Comparison of ENCODE assay signal across 9 mouse cellular contexts in genomic region chr11:98027785-98028184, GRCm38 (mm10). TPM values are rescaled to one million over a fixed set of nuclear protein-coding genes. Genes with fewer than 3 reads are reported as not detected.
DNase-seq lines count a peak whose midpoint lies in the region; ATAC-seq and TF ChIP-seq lines count a peak whose summit lies in the region.
"Had no signal": no experiment of that assay in that cellular context is flagged by ENCODE, and none has a peak within 500 bp of the region (broad histone marks: within the 10 kb centered on the region; RNA-seq: fewer than 3 reads in every experiment).

No protein-coding gene starts in this region.

- no peak for TF ChIP-seq CTCF in liver, adult 2 months (IDR thresholded peaks at IDR 0.05; ENCODE audit: low read depth, low read length)
- no peak for TF ChIP-seq CTCF in intestine, postnatal 0 days (IDR thresholded peaks at IDR 0.05; ENCODE audit: low read depth)

- H3K36me3 ChIP-seq in liver, adult 2 months (ENCODE audit: control insufficient read depth, insufficient read depth, low read length) = peaks cover 25% of the 10 kb centered on the region
- peaks cover 35% of the 10 kb centered on the region for H3K36me3 ChIP-seq in embryonic facial prominence, embryonic 15.5 days
- peaks cover 27% of the 10 kb centered on the region for H3K36me3 ChIP-seq in intestine, postnatal 0 days (ENCODE audit: control insufficient read depth, insufficient read depth)
- peaks cover 26% of the 10 kb centered on the region for H3K36me3 ChIP-seq in neural tube, embryonic 14.5 days (ENCODE audit: control insufficient read depth, insufficient read depth, low read length)

- H3K4me2 ChIP-seq in embryonic facial prominence, embryonic 15.5 days (replicated peaks) = peak overlapping the region; percentile 68
- peak overlapping the region; percentile 79 for H3K4me2 ChIP-seq in intestine, postnatal 0 days (replicated peaks; ENCODE audit: low read depth)
- H3K4me2 ChIP-seq in neural tube, embryonic 14.5 days (ENCODE audit: low read depth, low read length) = peak overlapping the region; percentile 98

- H3K9ac ChIP-seq in liver, adult 2 months (ENCODE audit: low read depth, low read length) = peak overlapping the region; percentile 94
- H3K9ac ChIP-seq in embryonic facial prominence, embryonic 15.5 days = peak overlapping the region; percentile 100
- H3K9ac ChIP-seq in intestine, postnatal 0 days (ENCODE audit: low read depth, low read length) = peak overlapping the region; percentile 98; the same call in 1 of the 2 replicates
- peak overlapping the region; percentile 99 for H3K9ac ChIP-seq in neural tube, embryonic 14.5 days (replicated peaks; ENCODE audit: low read depth, low read length)

- WGBS in liver, adult 2 months = 12% methylated on average over 7 of the region's 7 CpGs
- WGBS in embryonic facial prominence, embryonic 15.5 days = 17% methylated on average over 7 of the region's 7 CpGs
- 14% methylated on average over 7 of the region's 7 CpGs for WGBS in intestine, postnatal 0 days
- WGBS in neural tube, embryonic 14.5 days = 21% methylated on average over 7 of the region's 7 CpGs

- H3K27me3 ChIP-seq in liver, adult 2 months (ENCODE audit: control insufficient read depth, insufficient read depth, low read length) = no peaks in the 10 kb centered on the region
- H3K27me3 ChIP-seq in embryonic facial prominence, embryonic 15.5 days = no peaks in the 10 kb centered on the region
- no peaks in the 10 kb centered on the region for H3K27me3 ChIP-seq in intestine, postnatal 0 days (replicated peaks; ENCODE audit: control insufficient read depth, insufficient read depth, low read length)
- H3K27me3 ChIP-seq in neural tube, embryonic 14.5 days (ENCODE audit: control insufficient read depth, insufficient read depth, low read length) = no peaks in the 10 kb centered on the region

- peak overlapping the region; percentile 99 for H3K4me3 ChIP-seq in liver, adult 2 months (ENCODE audit: insufficient read depth, low read depth, low read length)
- H3K4me3 ChIP-seq in embryonic facial prominence, embryonic 15.5 days (replicated peaks) = peak overlapping the region; percentile 98
- peak overlapping the region; percentile 95 for H3K4me3 ChIP-seq in intestine, postnatal 0 days (ENCODE audit: low read depth, low read length)
- peak overlapping the region; percentile 99 for H3K4me3 ChIP-seq in neural tube, embryonic 14.5 days (ENCODE audit: low read depth, low read length)

- no peak for TF ChIP-seq POLR2A in liver, adult 2 months (IDR thresholded peaks at IDR 0.05; ENCODE audit: extremely low read depth, insufficient read depth, low read length)

- DNase-seq in liver, adult 2 months (ENCODE audit: extremely low read depth, low read depth, low spot score) = no peak
- DNase-seq in liver = no peak
- DNase-seq in ovary, postnatal 14 days (ENCODE audit: low spot score) = no peak
- DNase-seq in urinary bladder, postnatal 14 days (ENCODE audit: low spot score) = no peak
- no peak for DNase-seq in spleen, postnatal 36 days (ENCODE audit: low spot score in 2 of 2)
- DNase-seq: right cerebral cortex, postnatal 25 days had no signal

- H3K9me3 ChIP-seq in embryonic facial prominence, embryonic 15.5 days (replicated peaks) = no peaks in the 10 kb centered on the region
- H3K9me3 ChIP-seq in intestine, postnatal 0 days (ENCODE audit: control insufficient read depth) = no peaks in the 10 kb centered on the region
- H3K9me3 ChIP-seq in neural tube, embryonic 14.5 days (ENCODE audit: control insufficient read depth, low read length) = no peaks in the 10 kb centered on the region

- H3K4me1 ChIP-seq in liver, adult 2 months (ENCODE audit: control insufficient read depth, insufficient read depth, low read length) = peaks cover 3% of the 10 kb centered on the region
- peaks cover 25% of the 10 kb centered on the region for H3K4me1 ChIP-seq in embryonic facial prominence, embryonic 15.5 days
- 0 out of 2 replicates have a peak, but pooled peaks cover 6% of the 10 kb centered on the region for H3K4me1 ChIP-seq in intestine, postnatal 0 days (replicated peaks; ENCODE audit: control insufficient read depth, insufficient read depth, low read length)
- H3K4me1 ChIP-seq in neural tube, embryonic 14.5 days (ENCODE audit: control insufficient read depth, insufficient read depth, low read length) = peaks cover 22% of the 10 kb centered on the region

- ATAC-seq in embryonic facial prominence, embryonic 15.5 days (ENCODE audit: insufficient number of reproducible peaks, low FRiP score, low TSS enrichment, low read depth) = no peak
- no peak for ATAC-seq in intestine, postnatal 0 days
- no peak for ATAC-seq in neural tube, embryonic 14.5 days (ENCODE audit: low read depth)

- H3K27ac ChIP-seq in liver, adult 2 months (replicated peaks; ENCODE audit: insufficient read depth, low read depth, low read length) = no peak overlapping the region
- no peak overlapping the region for H3K27ac ChIP-seq in embryonic facial prominence, embryonic 15.5 days (replicated peaks)
- no peak overlapping the region for H3K27ac ChIP-seq in intestine, postnatal 0 days (ENCODE audit: low read depth, low read length)
- no peak overlapping the region for H3K27ac ChIP-seq in neural tube, embryonic 14.5 days (ENCODE audit: low read depth, low read length)

- peaks cover 7% of the 10 kb centered on the region for H3K79me2 ChIP-seq in liver, adult 2 months (ENCODE audit: control insufficient read depth, insufficient read depth, low read length)

RNA-seq across cellular contexts. Expression of gene Rpl19, which starts 1.3 kb away (rescaled TPM):
- 606 and 614 TPM in 2 replicates for total RNA-seq in liver, adult 2 months (2014; rRNA removed)
- 224 and 235 TPM in 2 replicates for polyA plus RNA-seq in liver, adult 2 months (2012; rRNA removed)
- 1,021 and 1,069 TPM in 2 replicates for polyA plus RNA-seq in embryonic facial prominence, embryonic 15.5 days (2015; fragmentation: Nextera tagmentation; extraction: Ambion mirVana)
- polyA plus RNA-seq in intestine, postnatal 0 days (2015; fragmentation: Nextera tagmentation; extraction: Ambion mirVana) = 668 and 699 TPM in 2 replicates
- polyA plus RNA-seq in neural tube, embryonic 14.5 days (2014; fragmentation: Nextera tagmentation; extraction: Ambion mirVana) = 656 and 678 TPM in 2 replicates

RNA-seq across cellular contexts. Expression of gene Cacnb1, which starts 5.0 kb away (rescaled TPM):
- total RNA-seq in liver, adult 2 months (2014; rRNA removed) = 0.37 and 0.54 TPM in 2 replicates
- polyA plus RNA-seq in liver, adult 2 months (2012; rRNA removed) = 0.81 and 0.84 TPM in 2 replicates
- polyA plus RNA-seq in embryonic facial prominence, embryonic 15.5 days (2015; fragmentation: Nextera tagmentation; extraction: Ambion mirVana) = 21.3 and 22.0 TPM in 2 replicates
- 2.8 and 3.2 TPM in 2 replicates for polyA plus RNA-seq in intestine, postnatal 0 days (2015; fragmentation: Nextera tagmentation; extraction: Ambion mirVana)
- polyA plus RNA-seq in neural tube, embryonic 14.5 days (2014; fragmentation: Nextera tagmentation; extraction: Ambion mirVana) = 32.4 and 37.1 TPM in 2 replicates

RNA-seq across cellular contexts. Expression of gene Stac2, which starts 25.5 kb away (rescaled TPM):
- not detected in 2 replicates for total RNA-seq in liver, adult 2 months (2014; rRNA removed)
- polyA plus RNA-seq in liver, adult 2 months (2012; rRNA removed) = 0.02 TPM in 1 of 2 replicates, not detected in the other
- 0.25 and 0.55 TPM in 2 replicates for polyA plus RNA-seq in embryonic facial prominence, embryonic 15.5 days (2015; fragmentation: Nextera tagmentation; extraction: Ambion mirVana)
- 0.13 TPM in 1 of 2 replicates, not detected in the other for polyA plus RNA-seq in intestine, postnatal 0 days (2015; fragmentation: Nextera tagmentation; extraction: Ambion mirVana)
- 16.0 and 18.1 TPM in 2 replicates for polyA plus RNA-seq in neural tube, embryonic 14.5 days (2014; fragmentation: Nextera tagmentation; extraction: Ambion mirVana)

RNA-seq across cellular contexts. Expression of gene Arl5c, which starts 31.8 kb away (rescaled TPM):
- 0.20 and 0.37 TPM in 2 replicates for total RNA-seq in liver, adult 2 months (2014; rRNA removed)
- polyA plus RNA-seq in liver, adult 2 months (2012; rRNA removed) = 0.44 and 0.55 TPM in 2 replicates
- 13.0 and 14.7 TPM in 2 replicates for polyA plus RNA-seq in embryonic facial prominence, embryonic 15.5 days (2015; fragmentation: Nextera tagmentation; extraction: Ambion mirVana)
- 4.2 and 4.4 TPM in 2 replicates for polyA plus RNA-seq in intestine, postnatal 0 days (2015; fragmentation: Nextera tagmentation; extraction: Ambion mirVana)
- polyA plus RNA-seq in neural tube, embryonic 14.5 days (2014; fragmentation: Nextera tagmentation; extraction: Ambion mirVana) = 6.1 and 11.0 TPM in 2 replicates

RNA-seq across cellular contexts. Expression of gene Plxdc1, which starts 41.5 kb away (rescaled TPM):
- 0.28 and 0.47 TPM in 2 replicates for total RNA-seq in liver, adult 2 months (2014; rRNA removed)
- polyA plus RNA-seq in liver, adult 2 months (2012; rRNA removed) = 0.58 and 1.2 TPM in 2 replicates
- 2.3 TPM in 2 replicates for polyA plus RNA-seq in embryonic facial prominence, embryonic 15.5 days (2015; fragmentation: Nextera tagmentation; extraction: Ambion mirVana)
- polyA plus RNA-seq in intestine, postnatal 0 days (2015; fragmentation: Nextera tagmentation; extraction: Ambion mirVana) = 0.30 and 0.31 TPM in 2 replicates
- 0.39 and 0.70 TPM in 2 replicates for polyA plus RNA-seq in neural tube, embryonic 14.5 days (2014; fragmentation: Nextera tagmentation; extraction: Ambion mirVana)

Comparison
In these comparisons a context has a peak if more than half of its experiments do, and no peak if none do; other contexts are left out.
1. RNA of gene Stac2, which starts 25.5 kb away (polyA plus RNA-seq): 16.0 to 18.1 TPM in neural tube, embryonic 14.5 days; 0.25 to 0.55 TPM in embryonic facial prominence, embryonic 15.5 days, 0.13 TPM in intestine, postnatal 0 days and 0.02 TPM in liver, adult 2 months; every median in the first group is over 10 times any median in the second.
2. Peak in every context shown above with its lines, with median percentiles within 50 percentile points of each other: H3K4me3 ChIP-seq, H3K9ac ChIP-seq and H3K4me2 ChIP-seq.